Mouse (Mus musculus): ENCODE data around the gene Clec2g.

DNA sequence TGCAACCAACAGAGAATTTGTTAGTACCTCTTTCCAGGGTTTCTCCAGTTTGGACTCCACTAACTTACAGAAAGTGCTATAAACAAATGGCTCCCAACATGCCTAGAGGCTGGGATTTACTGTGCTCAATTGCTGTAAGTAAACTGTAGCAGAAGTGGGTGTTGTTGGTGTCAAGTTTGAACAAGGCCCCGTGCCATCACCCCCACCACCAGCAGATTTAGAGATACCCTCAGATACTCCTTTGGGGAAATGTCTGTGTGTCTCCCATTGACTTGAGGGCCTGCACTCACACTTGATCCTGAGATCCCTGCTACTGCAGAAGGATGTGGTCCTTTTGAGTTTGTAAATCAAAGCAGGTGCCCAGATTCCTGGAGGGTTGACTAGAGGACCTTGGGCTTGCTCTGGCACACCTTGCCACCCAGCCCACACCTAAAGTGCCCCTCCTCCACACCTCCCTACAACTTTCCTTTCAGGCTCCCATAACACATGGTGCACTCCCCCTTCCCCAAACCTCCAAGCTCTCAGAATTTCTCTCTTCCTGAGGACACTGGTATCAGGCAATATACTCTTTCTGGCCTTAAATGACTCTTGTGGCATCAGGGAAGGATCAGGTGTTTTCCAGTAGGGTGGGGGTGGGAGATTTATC lies 37.3 kb downstream of the Clec2g start:
- TF ChIP-seq POLR2A (IDR thresholded peaks at IDR 0.05; ENCODE audit: low read depth, low read length) (no peak), CTCF (conservative IDR thresholded peaks at IDR 0.05; ENCODE audit: insufficient read depth, insufficient read length, low read depth, low read length) (no peak)
